Mouse (Mus musculus): Measurements from ENCODE around the gene Ncor2. TPM values are rescaled to one million over a fixed set of nuclear protein-coding genes. Genes with fewer than 3 reads are reported as not detected.

Ncor2 gene
- total RNA-seq, 4 experiments from 2014 or later = 171 to 184 (median 179) TPM

DNA sequence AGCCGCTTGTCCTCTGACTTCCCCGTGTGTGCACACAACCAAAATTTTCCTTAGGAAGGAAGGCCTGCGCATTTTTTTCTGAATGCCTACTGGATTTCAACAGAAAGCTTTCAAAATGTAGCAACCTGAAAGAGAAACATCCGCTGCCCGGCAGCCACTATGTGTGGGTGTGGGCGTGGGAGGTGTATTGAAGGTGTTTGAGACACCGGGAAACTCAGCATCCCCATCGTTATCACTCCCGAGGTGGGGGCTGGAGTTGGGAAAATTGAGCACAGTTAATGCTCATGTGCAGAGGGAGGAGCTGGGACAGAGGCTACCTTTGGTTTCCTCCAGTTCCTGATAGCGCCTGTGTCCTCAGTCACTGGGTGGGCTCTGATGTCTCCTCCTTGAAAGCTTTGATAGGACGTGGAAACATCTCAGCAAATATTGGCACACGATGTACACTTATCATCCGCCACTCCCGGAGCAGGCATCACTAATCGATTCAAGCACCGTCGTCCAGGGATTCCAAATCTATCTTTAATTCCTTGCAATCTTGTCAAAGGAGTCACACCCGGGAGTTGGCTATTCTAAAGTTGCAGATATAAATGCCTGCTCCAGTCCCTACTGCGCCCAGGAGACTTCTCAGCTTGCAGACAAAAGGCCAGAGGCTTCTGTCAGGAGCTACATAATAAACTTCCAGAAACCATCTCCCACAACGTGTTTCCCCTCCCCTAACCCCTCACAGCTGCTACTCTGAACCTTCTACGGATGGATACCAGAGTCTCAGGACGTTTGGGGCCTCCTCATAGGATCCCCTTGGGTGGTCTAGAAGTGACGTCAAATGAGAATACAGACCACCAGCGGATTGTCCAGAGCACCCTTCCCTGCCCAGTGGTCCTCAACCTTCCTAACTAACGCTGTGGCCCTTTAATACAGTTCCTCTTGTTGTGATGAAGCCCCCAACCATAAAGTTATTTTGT is 14.7 kb upstream of the Ncor2 start:
- DNase-seq (ENCODE audit: low spot score in 2 of 2) = no peak

DNA sequence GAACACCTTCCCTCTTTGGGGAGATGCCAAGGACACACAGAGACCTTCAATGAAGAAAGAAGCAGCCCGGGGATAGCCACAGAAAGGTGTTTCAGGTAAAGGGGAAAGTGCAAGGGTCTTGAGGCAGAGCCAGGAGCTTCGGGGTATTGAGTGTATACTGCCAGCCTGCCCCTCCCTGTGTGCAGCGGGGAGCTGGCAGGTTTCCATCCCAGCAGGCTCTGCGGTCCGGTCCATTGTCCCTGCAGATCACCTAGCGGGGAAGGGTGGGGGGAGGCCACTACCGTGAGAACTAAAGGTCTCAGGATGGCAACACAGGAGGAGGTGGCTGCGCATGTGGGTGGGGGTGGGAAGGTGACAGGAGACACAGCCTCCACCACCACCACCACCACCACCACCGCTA is 12.6 kb upstream of the Ncor2 start:
- no peak for DNase-seq (ENCODE audit: low spot score in 2 of 2)

DNA sequence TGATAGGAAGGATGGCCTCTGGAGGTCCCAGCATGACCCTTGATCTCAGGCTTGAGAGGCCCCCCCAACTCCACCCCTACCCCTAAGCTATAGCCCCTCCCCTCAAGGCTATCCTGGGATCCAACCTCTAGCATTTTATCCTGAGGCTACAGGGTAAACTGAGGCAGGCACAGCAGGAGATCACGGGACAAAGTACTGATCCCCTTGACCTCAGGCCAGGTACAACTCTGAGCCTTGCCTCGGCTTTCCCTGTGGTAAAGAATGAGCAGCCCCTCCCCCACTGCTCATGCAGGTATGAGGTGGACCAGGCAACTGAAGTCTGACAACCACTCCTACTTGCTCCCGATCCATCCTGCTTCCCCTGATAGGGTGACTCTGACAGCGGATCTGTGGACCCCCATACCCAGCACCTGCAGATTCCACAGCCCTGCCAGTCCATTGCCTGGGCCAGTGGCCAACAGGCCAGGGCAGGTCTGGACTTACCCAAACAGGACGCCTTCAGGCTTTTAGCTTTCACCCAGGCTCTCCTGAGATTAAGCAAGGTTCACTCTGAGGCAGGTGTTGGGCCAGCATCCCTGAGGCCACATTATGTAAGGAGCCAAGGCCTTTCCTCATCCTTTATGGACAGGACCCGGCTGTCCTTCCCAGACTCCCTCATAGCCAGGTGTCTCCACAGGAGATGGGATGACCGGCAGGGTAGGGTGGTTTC is 11.2 kb upstream of the Ncor2 start:
- DNase-seq (ENCODE audit: low spot score in 2 of 2) = no peak

DNA sequence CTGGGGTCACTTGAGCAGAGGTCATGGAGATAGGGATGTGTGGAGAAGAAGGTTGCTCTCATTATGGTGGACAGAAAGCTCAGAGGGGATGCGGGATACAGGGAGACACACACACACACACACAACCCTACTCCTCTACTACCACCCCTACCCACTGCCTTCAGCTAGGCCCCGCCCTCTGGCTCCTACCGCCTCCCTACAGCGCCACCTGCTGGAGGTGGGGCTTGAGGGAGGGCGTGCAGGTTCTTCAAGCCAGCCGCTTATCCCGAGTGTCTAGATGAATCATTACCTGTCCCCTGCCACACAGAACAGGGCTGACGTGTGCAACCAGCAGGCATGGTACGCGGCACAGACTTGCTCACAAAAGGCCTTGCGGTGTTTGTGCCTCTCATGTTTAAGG is 10.6 kb upstream of the Ncor2 start:
- DNase-seq (ENCODE audit: low spot score in 2 of 2) = peak; percentile 53 to 72

DNA sequence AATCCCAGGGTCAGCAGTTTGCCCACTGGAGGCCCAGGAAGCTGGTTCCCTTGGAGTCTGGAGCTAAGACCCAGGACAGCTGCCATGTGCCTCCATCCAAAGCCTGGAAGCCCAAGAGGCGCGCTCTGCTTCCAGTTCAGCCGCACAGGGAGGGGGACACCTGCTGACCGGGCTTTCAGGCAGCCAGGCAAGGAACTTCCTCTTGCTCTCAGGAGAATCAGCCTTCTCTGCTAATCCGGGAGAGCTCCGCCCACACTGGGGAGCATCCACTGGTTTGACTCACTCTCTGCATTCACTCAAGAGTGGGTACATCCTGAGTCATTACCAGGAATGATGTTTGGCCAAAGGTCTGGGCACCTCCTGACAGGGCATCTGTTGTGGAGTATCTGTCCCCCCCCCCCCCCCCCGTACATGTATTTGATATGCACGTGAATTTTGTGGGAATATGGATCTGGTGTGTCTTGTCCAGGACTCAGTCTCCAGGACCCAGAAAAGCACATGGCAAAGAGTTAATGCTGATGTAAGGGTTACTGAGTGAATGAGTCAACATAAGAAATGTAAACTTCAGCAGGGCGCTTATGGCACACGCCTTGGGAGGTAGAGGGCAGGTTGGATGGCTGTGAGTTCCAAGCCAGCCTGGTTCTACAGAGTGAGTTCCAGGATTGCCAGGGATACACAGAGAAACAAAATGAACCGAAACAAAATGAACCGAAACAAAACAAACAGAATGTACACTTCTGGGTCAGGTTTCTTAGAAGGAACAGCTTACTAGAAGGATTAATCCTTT is 10.0 kb upstream of the Ncor2 start:
- no peak for DNase-seq (ENCODE audit: low spot score in 2 of 2)

DNA sequence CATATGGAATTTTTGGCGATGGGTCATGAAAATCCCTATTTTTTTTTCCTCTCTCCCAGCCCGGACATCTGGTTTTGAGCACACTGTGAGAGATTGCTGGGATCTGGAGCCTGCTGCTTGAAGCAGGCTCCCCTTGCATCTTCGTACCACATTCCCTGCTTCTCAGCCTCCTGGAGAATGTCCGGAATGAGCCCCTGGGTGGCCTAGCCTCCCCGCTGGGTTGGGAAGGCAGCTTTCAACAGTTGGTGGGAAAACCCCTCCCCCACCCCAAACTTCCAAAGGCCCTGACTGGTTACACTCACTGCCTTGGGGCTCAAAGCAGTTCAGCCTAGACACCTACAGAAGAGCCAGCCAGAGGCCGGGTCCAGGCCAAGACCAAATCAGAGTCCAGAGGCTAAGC is 5.8 kb upstream of the Ncor2 start:
- no peak for DNase-seq (ENCODE audit: low spot score in 2 of 2)

DNA sequence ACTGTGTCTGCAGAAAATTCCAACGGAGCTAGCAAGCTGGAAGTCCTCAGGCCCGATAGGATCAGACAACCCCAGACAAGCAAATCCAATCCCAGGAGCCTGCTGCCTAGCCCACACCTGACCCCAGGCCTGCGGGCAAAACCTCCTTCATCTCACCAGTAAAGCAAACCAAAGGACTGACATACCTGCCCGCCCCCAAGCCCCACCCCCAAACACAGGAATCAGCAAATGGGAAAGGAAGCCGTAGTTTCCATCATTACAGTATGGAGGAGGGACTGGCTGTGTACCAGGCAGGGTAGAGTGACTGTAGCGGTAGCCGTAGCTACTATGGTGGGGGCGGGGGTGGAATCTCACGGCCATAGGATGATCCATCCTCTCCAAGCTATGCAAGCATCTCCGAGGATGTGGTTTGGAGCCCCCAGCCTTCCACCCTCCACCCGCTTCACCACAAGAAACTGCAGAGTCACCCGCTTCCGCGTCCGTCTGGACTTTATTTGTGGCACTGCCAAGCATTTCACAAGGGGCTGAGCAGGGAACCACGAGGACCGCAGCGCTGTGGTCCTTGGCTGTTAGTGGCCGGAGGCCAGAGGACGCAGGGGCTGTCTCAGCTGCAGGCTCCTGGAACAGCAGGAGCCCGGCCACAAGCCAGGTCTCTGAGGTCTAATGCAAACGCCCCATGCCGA is 4.4 kb upstream of the Ncor2 start:
- no peak for DNase-seq (ENCODE audit: low spot score in 2 of 2)

DNA sequence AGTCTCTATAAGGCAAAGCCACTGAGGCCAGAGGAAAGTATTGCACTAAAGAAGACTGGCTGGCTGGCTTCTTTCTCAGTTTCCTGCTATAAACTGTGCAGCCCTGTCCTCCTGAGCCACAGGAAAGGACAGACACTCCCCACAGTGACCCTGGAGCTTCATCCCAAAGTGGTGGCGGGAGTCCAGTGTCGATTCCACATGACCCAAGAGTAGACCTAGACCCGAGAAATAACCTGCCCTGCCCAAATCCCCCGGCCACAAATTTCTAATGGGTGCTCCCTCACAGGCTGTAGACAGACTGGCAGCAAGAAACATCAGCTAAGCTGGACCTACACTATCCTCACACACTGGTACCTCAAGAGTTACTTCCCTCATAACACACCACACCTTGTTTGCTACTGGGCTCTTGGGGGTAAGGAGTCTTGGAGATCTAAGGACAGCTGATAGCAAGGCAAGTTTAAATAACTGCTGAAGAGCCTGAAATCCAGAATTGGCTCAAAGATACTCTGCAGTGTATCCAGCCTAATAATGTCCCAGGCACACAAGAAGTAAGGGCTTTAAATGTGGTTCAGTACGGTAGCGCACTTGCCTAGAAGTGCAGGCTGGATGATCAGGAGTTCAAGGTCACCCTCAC is 1.7 kb upstream of the Ncor2 start:
- no peak for DNase-seq (ENCODE audit: low spot score in 2 of 2)

DNA sequence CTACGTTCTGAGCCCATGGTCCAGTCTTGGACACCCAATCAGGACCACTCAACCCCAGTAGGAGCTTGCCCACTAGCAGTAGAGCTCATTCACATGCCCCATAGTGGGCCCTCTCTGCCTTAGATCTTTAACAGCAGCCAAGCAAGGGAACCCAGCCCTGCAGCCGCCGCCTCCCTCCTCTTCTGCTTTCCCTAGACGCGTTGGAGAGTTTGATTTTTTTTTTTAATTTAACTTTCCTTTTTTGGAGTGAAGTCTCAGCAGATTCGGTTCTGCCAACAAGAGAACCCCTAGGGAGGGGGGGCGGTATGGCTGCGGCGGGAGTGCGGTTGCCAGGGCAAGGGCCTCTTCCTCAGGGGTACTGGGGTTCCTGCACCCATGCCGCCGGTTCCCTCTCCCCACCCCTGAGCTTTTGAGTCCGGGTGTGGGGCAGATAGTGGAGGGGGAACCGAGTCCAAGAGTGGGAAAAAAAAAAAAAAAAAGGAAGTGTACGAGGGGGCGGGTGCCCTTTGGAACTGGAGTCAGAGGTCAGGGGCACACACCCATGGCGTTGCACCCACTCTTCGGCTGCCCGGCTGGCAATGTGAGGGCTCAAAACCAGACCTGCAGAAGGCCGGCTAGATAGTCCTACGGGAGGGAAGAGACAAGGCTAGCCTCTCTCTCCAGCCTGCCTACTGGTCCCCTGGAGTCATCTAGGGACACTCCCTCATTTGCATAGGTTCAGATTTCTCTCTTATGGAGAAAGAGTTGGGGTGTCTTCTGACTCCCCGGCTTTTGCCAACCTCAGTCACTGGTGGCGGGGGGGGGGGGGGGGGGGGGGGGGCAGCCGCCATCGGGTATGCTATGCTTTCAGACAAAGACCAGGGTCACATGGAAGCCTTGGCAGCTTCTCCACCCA is 963 bp upstream of the Ncor2 start:
- peak in 1 of 2 experiments; percentile 45 for DNase-seq (ENCODE audit: low spot score in 2 of 2)

DNA sequence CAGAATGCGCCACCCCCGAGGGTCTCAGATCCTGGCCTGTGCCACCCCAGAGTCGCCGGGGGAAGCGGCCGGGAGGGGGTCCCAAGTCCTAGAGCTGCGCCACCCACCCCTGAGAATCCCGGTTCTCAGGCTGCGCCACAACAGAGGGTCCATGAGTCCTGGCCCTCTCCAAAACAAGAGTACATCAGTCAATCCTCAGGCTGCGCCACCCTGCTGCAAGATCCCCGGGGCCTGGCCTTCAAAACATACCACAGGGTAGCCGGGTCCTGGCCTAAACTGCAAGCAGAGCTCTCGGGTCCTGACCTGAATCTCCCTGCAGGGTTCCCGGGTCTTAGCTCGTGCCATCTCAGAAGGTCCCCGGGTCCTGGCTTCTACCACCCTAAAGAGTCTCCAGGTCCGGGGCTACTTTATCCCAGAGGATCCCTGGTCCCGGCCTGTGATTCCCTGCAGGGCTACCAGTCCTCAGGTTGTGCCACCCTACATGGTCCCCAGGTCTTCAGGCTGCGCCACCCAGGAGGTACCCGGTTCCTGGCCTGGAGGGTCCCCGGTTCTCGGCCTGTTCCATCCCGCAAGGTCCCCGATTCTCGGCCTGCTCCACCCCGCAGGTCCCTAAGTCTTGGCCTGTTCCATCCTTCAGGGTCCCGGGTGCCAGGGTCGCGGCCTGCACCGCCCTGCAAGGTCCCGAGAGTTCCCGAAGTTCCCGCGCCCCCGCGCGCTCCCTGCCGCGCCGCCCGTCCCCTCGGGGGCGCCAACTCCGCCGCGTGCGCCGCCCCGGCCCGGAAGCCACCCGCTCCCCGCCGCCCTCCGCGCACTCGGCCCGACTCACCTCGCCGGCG is 630 bp downstream of the Ncor2 start:
- peak; percentile 48 to 53 for DNase-seq (ENCODE audit: low spot score in 2 of 2)

DNA sequence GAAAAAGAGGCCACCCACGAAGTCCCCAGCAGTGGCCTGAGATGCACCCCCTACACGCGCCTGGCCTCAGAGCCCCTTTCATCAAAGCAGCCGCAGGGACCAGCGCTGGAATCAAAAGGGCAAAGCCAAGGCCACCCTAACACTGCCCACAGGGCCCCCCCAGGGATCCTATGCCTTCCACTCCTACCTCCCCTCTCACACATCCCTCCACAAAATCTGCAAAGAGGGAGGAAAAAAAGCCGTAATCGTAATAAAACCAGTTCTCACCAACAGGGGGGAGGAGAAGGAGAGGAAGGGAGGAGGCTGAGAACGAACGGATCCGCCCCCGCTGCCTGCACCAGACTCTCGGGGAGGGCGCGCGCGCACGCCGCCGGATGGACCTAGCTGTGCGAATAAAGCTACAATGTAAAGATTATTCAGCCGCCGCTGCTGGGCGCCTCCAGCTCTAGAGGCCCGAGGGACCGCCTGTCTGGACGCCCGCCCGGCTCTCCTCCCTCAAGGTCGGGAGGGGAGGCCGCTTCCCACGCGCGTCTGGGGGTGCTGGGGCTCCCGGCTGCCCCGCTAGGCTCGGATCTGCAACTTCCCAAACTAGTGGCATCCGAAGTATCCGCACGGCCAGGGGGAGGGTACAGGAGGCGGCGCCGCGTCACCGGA is 1.4 kb downstream of the Ncor2 start:
- DNase-seq (ENCODE audit: low spot score in 2 of 2) = peak; percentile 60 to 86

DNA sequence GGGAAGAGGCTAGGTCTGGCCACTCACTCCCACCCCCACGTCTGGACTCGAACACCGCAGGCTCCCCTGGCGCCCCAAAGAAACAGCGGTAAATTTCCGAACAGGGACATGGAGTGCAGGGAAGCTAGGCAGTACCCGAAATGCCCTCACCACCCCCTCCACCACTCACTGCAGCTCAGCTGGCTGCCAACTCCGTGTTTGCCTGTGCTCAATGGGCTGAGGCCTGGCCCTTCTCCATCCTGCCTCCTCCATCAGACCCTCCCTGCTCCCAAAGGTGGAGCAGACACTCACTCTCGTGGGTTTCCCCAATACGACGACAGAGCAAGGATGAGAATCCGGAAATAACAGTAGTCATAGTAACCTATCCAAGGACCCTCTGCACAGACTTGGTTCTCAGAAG is 2.2 kb downstream of the Ncor2 start:
- DNase-seq (ENCODE audit: low spot score in 2 of 2) = peak in 1 of 2 experiments; percentile 73

DNA sequence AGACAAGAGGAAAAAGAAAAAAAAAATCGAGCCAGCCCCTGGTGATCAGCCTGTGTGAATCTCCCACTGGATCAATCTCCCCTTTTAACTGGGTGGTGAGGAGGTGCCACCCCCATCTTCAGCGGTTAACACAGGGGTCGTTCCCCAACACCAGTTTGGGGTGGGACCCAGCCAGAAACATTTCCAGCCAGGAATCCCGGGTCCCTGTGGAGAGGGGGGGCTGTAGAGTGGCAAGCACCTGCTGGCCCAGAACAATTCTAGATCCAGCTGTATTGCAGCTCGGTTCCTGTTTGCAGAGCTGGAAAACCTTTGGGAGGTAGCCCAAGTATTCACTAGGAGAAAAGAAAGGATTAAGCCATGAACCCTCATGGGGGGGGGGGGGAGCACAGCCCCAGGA is 2.7 kb downstream of the Ncor2 start:
- DNase-seq (ENCODE audit: low spot score in 2 of 2) = no peak

DNA sequence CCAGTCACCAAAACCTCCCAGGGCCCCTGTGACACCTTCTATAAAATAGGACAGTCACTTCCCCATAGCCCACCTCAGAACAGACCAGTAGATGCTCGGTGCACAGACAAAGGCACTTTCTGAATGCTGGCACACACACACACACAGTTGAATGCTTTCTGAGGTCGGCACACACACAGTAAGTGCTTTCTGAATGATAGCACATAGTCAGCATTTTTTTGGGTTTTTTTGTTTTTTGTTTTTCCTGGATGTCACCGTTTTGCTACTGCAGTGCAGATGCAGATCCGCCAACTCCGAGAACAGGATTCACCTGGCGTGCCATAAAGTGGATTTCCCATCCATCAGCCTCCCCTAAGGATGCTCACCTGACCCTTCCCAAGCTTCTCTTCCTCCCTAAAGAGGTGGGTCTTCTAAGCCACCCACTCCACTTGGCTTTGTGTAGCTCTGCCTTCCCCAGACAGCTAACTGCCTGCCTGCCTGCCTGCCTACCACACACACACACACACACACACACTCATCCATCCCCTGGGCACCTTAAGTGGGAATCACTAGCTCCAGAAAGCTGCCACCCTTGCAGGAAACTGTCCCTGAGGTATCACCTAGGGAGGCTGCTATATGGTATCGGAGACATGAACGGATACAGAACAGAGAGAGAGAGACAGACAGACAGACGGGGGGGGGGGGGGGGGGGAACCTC is 3.2 kb downstream of the Ncor2 start:
- DNase-seq (ENCODE audit: low spot score in 2 of 2) = no peak

DNA sequence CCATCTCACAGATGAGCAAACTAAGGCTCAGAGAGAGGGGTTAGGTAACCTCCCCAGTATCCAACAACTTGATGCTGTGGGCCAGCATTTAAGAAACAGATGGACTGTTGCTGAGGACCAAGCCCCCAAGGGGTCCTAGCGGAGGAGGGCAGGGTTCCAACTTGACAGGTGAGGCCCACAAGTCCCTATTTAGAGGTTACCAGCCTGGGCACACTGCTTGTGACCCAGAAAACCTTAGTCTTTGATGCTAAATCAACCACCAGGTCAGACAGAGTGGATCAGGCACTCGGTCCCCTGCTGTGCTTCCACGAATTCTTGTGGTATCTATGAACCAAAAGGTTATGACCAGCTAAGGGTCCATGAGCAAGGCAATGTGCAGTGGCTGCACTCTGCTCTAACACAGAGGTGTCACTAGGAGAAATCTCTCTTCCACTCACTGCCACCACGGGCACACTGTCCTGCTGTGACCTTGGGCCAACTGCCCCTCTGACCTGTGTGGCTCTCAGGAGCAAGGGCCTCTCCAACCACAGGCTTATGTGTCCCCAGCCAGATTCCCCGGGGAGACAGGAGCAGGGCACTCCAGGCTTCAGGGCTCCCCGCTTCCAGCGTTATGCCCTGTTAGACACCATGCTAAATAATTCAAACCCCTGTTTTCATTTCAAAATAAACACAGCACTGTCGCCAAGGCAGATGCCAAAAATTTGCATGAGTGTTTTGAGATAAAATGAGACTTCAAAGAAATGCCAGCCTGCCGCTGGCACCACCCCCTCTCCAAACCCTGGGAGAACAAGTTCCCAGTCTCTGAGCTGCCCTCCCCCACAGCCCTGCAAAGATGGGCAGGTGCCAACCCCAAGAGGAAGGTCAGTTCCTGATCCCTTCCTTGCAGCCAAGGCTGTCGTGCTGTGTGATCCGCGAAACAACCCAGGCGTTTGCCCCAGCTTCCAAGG is 4.0 kb downstream of the Ncor2 start:
- DNase-seq (ENCODE audit: low spot score in 2 of 2) = peak in 1 of 2 experiments; percentile 73

DNA sequence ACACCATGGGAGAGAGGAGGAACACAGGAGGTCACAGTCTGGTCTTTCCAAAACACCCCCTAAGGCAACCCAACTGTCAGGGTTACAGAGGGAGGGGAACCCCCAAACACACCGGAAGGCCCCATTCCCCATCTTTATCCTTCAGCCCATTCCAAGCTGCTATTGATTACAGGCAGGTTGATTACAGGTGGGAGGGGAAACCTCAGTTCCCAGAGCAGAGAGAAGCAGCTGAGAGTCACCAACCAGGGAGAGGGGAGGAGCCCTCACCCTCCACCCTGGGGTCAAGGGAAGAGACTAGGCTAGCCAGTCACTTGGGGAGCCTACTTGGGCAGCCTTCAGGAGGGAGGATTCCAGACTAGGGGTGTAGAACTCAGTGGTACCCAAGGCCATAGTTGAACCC is 5.2 kb downstream of the Ncor2 start:
- DNase-seq (ENCODE audit: low spot score in 2 of 2) = no peak

Data from left cerebral cortex, adult 8-10 months (tissue).